Mouse (Mus musculus): Measurements from ENCODE around the gene Polr2b. TPM values are rescaled to one million over a fixed set of nuclear protein-coding genes. Genes with fewer than 3 reads are reported as not detected.

Gene Polr2b
- 24.3 TPM for polyA plus RNA-seq (2012; fragmentation: generic; extraction: Trizol)
- long read RNA-seq, experiment 1, full-length matches to known transcripts: 31 of 41 reads
- long read RNA-seq, experiment 1, partial matches to known transcripts: 10 of 41 reads
- long read RNA-seq, experiment 1, other reads (novel, unspliced or antisense): 0 of 41 reads
- long read RNA-seq, experiment 2, full-length matches to known transcripts: 711 of 754 reads
- long read RNA-seq, experiment 2, partial matches to known transcripts: 22 of 754 reads
- long read RNA-seq, experiment 2, other reads (novel, unspliced or antisense): 21 of 754 reads

GRCm38 (mm10) chr5:77309924-77310772 is at the start of gene Polr2b, which contains the start of gene Noa1:
Gene Polr2b (plus strand): TSS chr5:77310147.
Gene Noa1 (minus strand): TSS chr5:77310084.
- Histone ChIP-seq H3K79me2 (ENCODE audit: control insufficient read depth, insufficient read depth) (peaks cover 95% of the 10 kb centered on the region), H3ac (ENCODE audit: control insufficient read depth, insufficient read length, low read depth) (peak within 1 kb of the TSS; percentile 94), H3K4me3 (ENCODE audit: insufficient read depth, poor library complexity, severe bottlenecking) (peak within 1 kb of the TSS; percentile 85), H3K79me3 (ENCODE audit: low read depth) (peaks cover 62% of the 10 kb centered on the region), H3K36me3 (ENCODE audit: control insufficient read depth, insufficient read depth) (peaks cover 49% of the 10 kb centered on the region), H3K27me3 (ENCODE audit: control insufficient read depth, insufficient read depth, insufficient read length) (no peaks in the 10 kb centered on the region)
- TF ChIP-seq MAX (IDR thresholded peaks at IDR 0.05) (peak; percentile 75), FOSL1 (IDR thresholded peaks at IDR 0.05; ENCODE audit: insufficient read depth, low read length, poor library complexity, severe bottlenecking) (no peak)

DNA sequence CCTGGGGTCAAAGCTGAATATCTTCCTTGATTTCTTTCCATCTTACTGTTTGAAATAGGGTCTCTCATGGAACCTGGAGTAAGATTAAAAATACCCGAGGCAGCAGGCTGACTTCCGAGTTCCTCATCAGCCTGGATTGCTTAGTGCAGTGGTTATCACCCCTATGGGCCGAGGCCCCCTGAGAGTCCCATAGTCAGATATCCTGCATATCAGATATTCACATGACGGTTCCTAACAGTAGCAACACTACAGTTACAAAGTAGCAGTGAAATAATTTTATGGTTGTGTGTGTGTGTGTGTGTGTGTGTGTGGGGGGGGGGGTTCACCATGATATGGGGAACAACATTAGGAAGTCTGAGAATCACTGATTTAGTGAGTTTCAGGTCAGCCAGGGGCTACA is 48.8 kb upstream of the Polr2b start:
- Histone ChIP-seq H3K4me3 (ENCODE audit: insufficient read depth, poor library complexity, severe bottlenecking) (no peak overlapping the region), H3ac (ENCODE audit: control insufficient read depth, insufficient read length, low read depth) (no peak overlapping the region), H3K36me3 (ENCODE audit: control insufficient read depth, insufficient read depth) (no peaks in the 10 kb centered on the region), H3K79me3 (ENCODE audit: low read depth) (no peaks in the 10 kb centered on the region), H3K27me3 (ENCODE audit: control insufficient read depth, insufficient read depth, insufficient read length) (no peaks in the 10 kb centered on the region), H3K79me2 (ENCODE audit: control insufficient read depth, insufficient read depth) (peaks cover 3% of the 10 kb centered on the region)
- TF ChIP-seq USF1 (IDR thresholded peaks at IDR 0.05; ENCODE audit: low read depth) (no peak), MAX (IDR thresholded peaks at IDR 0.05) (no peak), FOSL1 (IDR thresholded peaks at IDR 0.05; ENCODE audit: insufficient read depth, low read length, poor library complexity, severe bottlenecking) (no peak), CEBPB (IDR thresholded peaks at IDR 0.05; ENCODE audit: low read depth) (no peak), MYOG (IDR thresholded peaks at IDR 0.05; ENCODE audit: control insufficient read depth, extremely low read depth, insufficient read length) (no peak), CTCF (IDR thresholded peaks at IDR 0.05; ENCODE audit: control insufficient read depth, insufficient read depth, insufficient read length) (no peak), MYOD1 (IDR thresholded peaks at IDR 0.05; ENCODE audit: control insufficient read depth, insufficient read length, low read depth) (no peak)

DNA sequence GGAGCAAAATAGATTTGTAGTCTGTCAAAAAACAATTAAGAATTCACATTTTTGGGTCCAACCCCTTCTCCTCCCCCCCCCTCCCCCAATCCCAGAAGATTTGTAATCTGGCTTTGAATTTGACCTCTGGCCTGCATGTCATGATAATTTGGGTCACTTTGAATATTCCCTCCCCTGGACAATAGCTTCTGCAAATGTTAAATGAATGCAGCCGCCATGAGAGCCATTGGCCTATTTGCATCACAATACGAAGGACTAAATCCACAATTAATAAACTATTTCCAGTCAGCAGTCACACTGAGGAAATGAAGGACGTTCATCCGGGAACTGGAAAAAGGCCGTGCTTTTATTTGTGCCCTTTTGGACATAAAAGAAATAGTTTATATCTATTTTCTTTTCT is 47.8 kb upstream of the Polr2b start:
- TF ChIP-seq MYOG (IDR thresholded peaks at IDR 0.05; ENCODE audit: control insufficient read depth, extremely low read depth, insufficient read length): no peak
- TF ChIP-seq MAX (IDR thresholded peaks at IDR 0.05): no peak
- no peak for TF ChIP-seq USF1 (IDR thresholded peaks at IDR 0.05; ENCODE audit: low read depth)
- no peak for TF ChIP-seq FOSL1 (IDR thresholded peaks at IDR 0.05; ENCODE audit: insufficient read depth, low read length, poor library complexity, severe bottlenecking)
- no peak for TF ChIP-seq CTCF (IDR thresholded peaks at IDR 0.05; ENCODE audit: control insufficient read depth, insufficient read depth, insufficient read length)
- no peak for TF ChIP-seq MYOD1 (IDR thresholded peaks at IDR 0.05; ENCODE audit: control insufficient read depth, insufficient read length, low read depth)
- TF ChIP-seq CEBPB (IDR thresholded peaks at IDR 0.05; ENCODE audit: low read depth): no peak
- Histone ChIP-seq H3K27me3 (ENCODE audit: control insufficient read depth, insufficient read depth, insufficient read length) (no peaks in the 10 kb centered on the region), H3K79me3 (ENCODE audit: low read depth) (peaks cover 7% of the 10 kb centered on the region), H3ac (ENCODE audit: control insufficient read depth, insufficient read length, low read depth) (no peak overlapping the region), H3K36me3 (ENCODE audit: control insufficient read depth, insufficient read depth) (no peaks in the 10 kb centered on the region), H3K4me3 (ENCODE audit: insufficient read depth, poor library complexity, severe bottlenecking) (no peak overlapping the region), H3K79me2 (ENCODE audit: control insufficient read depth, insufficient read depth) (peaks cover 13% of the 10 kb centered on the region)

DNA sequence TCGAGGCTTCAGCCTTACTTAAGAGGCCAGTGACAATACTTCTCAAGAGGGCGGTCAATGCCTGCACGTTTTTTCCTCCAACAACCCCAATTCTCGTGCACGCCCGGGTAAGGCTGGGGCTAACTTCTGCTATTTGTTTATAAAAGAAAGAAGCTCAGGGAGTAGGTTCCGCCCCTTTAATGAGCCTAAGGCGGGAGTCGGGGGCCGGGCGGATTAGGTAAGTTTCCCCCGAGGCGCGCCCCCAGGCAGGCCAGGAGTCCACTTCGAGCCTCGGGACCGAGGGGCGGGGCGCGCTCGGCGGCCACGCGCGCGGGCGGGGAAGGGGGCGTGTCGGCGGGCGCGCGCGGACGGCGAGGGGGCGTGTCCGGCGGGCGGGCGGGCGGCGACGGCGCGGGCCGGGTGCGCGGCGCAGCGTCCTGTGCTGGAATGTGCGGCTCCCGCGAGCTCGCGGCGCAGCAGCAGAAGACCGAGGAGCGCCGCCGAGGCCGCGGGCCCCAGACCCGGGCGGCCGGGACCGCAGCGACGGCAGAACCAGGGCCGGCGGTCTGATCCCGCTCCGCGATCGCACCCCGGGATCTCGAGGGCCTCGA is 44.8 kb upstream of the Polr2b start, which contains the start of gene Rest:
TSS of gene Rest (plus strand) at position 411 of the 590 bp plus-strand sequence.
- TF ChIP-seq CTCF (IDR thresholded peaks at IDR 0.05; ENCODE audit: control insufficient read depth, insufficient read depth, insufficient read length) (no peak), MYOD1 (IDR thresholded peaks at IDR 0.05; ENCODE audit: control insufficient read depth, insufficient read length, low read depth) (no peak), CEBPB (IDR thresholded peaks at IDR 0.05; ENCODE audit: low read depth) (no peak), MAX (IDR thresholded peaks at IDR 0.05) (no peak), FOSL1 (IDR thresholded peaks at IDR 0.05; ENCODE audit: insufficient read depth, low read length, poor library complexity, severe bottlenecking) (no peak), MYOG (IDR thresholded peaks at IDR 0.05; ENCODE audit: control insufficient read depth, extremely low read depth, insufficient read length) (no peak), USF1 (IDR thresholded peaks at IDR 0.05; ENCODE audit: low read depth) (no peak)
- peaks cover 36% of the 10 kb centered on the region for H3K79me3 ChIP-seq (ENCODE audit: low read depth)
- H3K36me3 ChIP-seq (ENCODE audit: control insufficient read depth, insufficient read depth): peaks cover 17% of the 10 kb centered on the region
- H3K27me3 ChIP-seq (ENCODE audit: control insufficient read depth, insufficient read depth, insufficient read length): no peaks in the 10 kb centered on the region
- peak within 1 kb of the TSS; percentile 89 for H3ac ChIP-seq (ENCODE audit: control insufficient read depth, insufficient read length, low read depth)
- H3K4me3 ChIP-seq (ENCODE audit: insufficient read depth, poor library complexity, severe bottlenecking): peak within 1 kb of the TSS; percentile 68
- peaks cover 43% of the 10 kb centered on the region for H3K79me2 ChIP-seq (ENCODE audit: control insufficient read depth, insufficient read depth)

GRCm38 (mm10) chr5:77265671-77266065 is 44.3 kb upstream of the Polr2b start:
- Histone ChIP-seq H3K36me3 (ENCODE audit: control insufficient read depth, insufficient read depth) (peaks cover 22% of the 10 kb centered on the region), H3K79me2 (ENCODE audit: control insufficient read depth, insufficient read depth) (peaks cover 48% of the 10 kb centered on the region), H3K79me3 (ENCODE audit: low read depth) (peaks cover 41% of the 10 kb centered on the region), H3K4me3 (ENCODE audit: insufficient read depth, poor library complexity, severe bottlenecking) (peak overlapping the region; percentile 68), H3ac (ENCODE audit: control insufficient read depth, insufficient read length, low read depth) (peak overlapping the region; percentile 89), H3K27me3 (ENCODE audit: control insufficient read depth, insufficient read depth, insufficient read length) (no peaks in the 10 kb centered on the region)
- TF ChIP-seq CTCF (IDR thresholded peaks at IDR 0.05; ENCODE audit: control insufficient read depth, insufficient read depth, insufficient read length) (no peak), CEBPB (IDR thresholded peaks at IDR 0.05; ENCODE audit: low read depth) (no peak), MAX (IDR thresholded peaks at IDR 0.05) (peak; percentile 17)
